ENCODE assay signal across 29 mouse cellular contexts in the genomic region with DNA sequence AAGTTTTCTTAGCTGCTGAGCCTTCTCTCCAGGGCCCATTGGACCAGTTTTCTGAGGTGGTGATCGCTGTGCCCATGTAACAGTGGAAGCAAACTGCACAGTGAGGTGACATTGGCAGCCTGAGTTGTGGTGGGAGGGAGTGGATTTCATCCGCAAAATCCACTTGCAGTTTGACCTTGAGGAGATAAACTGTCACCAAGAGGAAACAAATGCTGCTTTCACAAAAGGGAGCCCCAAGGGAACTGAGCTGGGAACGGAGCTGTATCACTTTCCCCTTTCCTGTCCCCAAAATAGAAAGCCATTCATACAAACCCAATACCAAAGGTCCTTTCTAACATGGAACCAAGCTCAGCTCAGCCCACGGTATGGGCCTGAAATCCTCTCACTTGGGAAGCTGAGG. TPM values are rescaled to one million over a fixed set of nuclear protein-coding genes. Genes with fewer than 3 reads are reported as not detected.
DNase-seq lines count a peak whose midpoint lies in the region; ATAC-seq lines count a peak whose summit lies in the region.
"Had no signal": no experiment of that assay in that cellular context is flagged by ENCODE, and none has a peak within 500 bp of the region (broad histone marks: within the 10 kb centered on the region; RNA-seq: fewer than 3 reads in every experiment).

No protein-coding gene starts in this region.

- no peak for ATAC-seq in liver, embryonic 13.5 days (ENCODE audit: low read depth)
- ATAC-seq in liver, embryonic 11.5 days (replicated peaks; ENCODE audit: low FRiP score), result no peak
- ATAC-seq: forebrain, embryonic 15.5 days; hindbrain, postnatal 0 days; inflammation-experienced regulatory T-cells, adult 6 months; intestine, embryonic 16.5 days; Patski had no signal

- no peaks in the 10 kb centered on the region for H3K36me3 ChIP-seq in liver, embryonic 13.5 days
- H3K36me3 ChIP-seq in liver, embryonic 11.5 days (ENCODE audit: control insufficient read depth, insufficient read depth, low read length), result no peaks in the 10 kb centered on the region
- H3K36me3 ChIP-seq: embryonic facial prominence, embryonic 10.5 days; embryonic facial prominence, embryonic 13.5 days; forebrain, embryonic 12.5 days; forebrain, embryonic 15.5 days; G1E; heart, embryonic 12.5 days; heart, embryonic 15.5 days had no signal

- peak overlapping the region; percentile 50 for H3K27ac ChIP-seq in liver, embryonic 13.5 days
- H3K27ac ChIP-seq in liver, embryonic 11.5 days (ENCODE audit: low read depth, low read length), result no peak overlapping the region; the same call in 1 of the 2 replicates
- H3K27ac ChIP-seq: embryonic facial prominence, embryonic 10.5 days; embryonic facial prominence, embryonic 13.5 days; forebrain, embryonic 12.5 days; forebrain, embryonic 15.5 days; heart, embryonic 15.5 days; hindbrain, embryonic 14.5 days; hindbrain, postnatal 0 days had no signal

- WGBS in liver, embryonic 13.5 days (ENCODE audit: insufficient replicate concordance), result 49% methylated on average over 4 of the region's 4 CpGs
- 54% methylated on average over 4 of the region's 4 CpGs for WGBS in liver, embryonic 11.5 days

- peaks cover 25% of the 10 kb centered on the region for H3K4me1 ChIP-seq in liver, embryonic 13.5 days (replicated peaks)
- H3K4me1 ChIP-seq in liver, embryonic 11.5 days (replicated peaks; ENCODE audit: control insufficient read depth, insufficient read depth, low read length), result peaks cover 7% of the 10 kb centered on the region

- no peaks in the 10 kb centered on the region for H3K27me3 ChIP-seq in liver, embryonic 13.5 days
- H3K27me3 ChIP-seq in liver, embryonic 11.5 days (replicated peaks; ENCODE audit: control insufficient read depth, insufficient read depth, low read length), result no peaks in the 10 kb centered on the region
- H3K27me3 ChIP-seq: CH12.LX; embryonic facial prominence, embryonic 13.5 days; forebrain, embryonic 12.5 days; forebrain, embryonic 15.5 days; heart, embryonic 12.5 days; heart, embryonic 15.5 days; Patski had no signal

- no peaks in the 10 kb centered on the region for H3K9me3 ChIP-seq in liver, embryonic 13.5 days (replicated peaks)
- H3K9me3 ChIP-seq in liver, embryonic 11.5 days (ENCODE audit: control insufficient read depth, low read length), result no peaks in the 10 kb centered on the region
- H3K9me3 ChIP-seq: embryonic facial prominence, embryonic 10.5 days; embryonic facial prominence, embryonic 13.5 days; forebrain, embryonic 12.5 days; forebrain, embryonic 15.5 days; G1E; heart, embryonic 12.5 days; heart, embryonic 15.5 days had no signal

- H3K4me2 ChIP-seq in liver, embryonic 13.5 days, result no peak overlapping the region
- H3K4me2 ChIP-seq in liver, embryonic 11.5 days, result no peak overlapping the region
- H3K4me2 ChIP-seq: embryonic facial prominence, embryonic 13.5 days; forebrain, embryonic 12.5 days; forebrain, embryonic 15.5 days; heart, embryonic 12.5 days; heart, embryonic 15.5 days; hindbrain, embryonic 14.5 days had no signal

- 0 out of 2 replicates have a peak overlapping the region, but pooled peaks have one; percentile 4 for H3K9ac ChIP-seq in liver, embryonic 13.5 days
- no peak overlapping the region for H3K9ac ChIP-seq in liver, embryonic 11.5 days (ENCODE audit: low read depth, low read length)
- H3K9ac ChIP-seq: embryonic facial prominence, embryonic 13.5 days; forebrain, embryonic 12.5 days; forebrain, embryonic 15.5 days; heart, embryonic 12.5 days; heart, embryonic 15.5 days; hindbrain, embryonic 14.5 days had no signal

- no peak overlapping the region for H3K4me3 ChIP-seq in liver, embryonic 13.5 days (replicated peaks)
- no peak overlapping the region for H3K4me3 ChIP-seq in liver, embryonic 11.5 days (ENCODE audit: low read depth, low read length)
- H3K4me3 ChIP-seq: embryonic facial prominence, embryonic 10.5 days; embryonic facial prominence, embryonic 13.5 days; erythroblast, embryonic 14.5 days; forebrain, embryonic 12.5 days; forebrain, embryonic 15.5 days; heart, embryonic 12.5 days; heart, embryonic 15.5 days had no signal

- peak; percentile 36 to 62 for DNase-seq in adrenal gland, adult (ENCODE audit: inconsistent age in 2 of 2, low spot score in 1 of 2)
- no peak for DNase-seq in adrenal gland, postnatal 4 days (ENCODE audit: low spot score in 2 of 2)
- peak; percentile 25 for DNase-seq in adrenal gland, postnatal 14 days
- DNase-seq in adrenal gland, adult 8-10 months, result no peak
- DNase-seq in liver, embryonic 13.5 days, result no peak
- DNase-seq in liver, embryonic 11.5 days (ENCODE audit: low spot score), result no peak
- DNase-seq in 416B (ENCODE audit: low read depth), result peak; percentile 49
- DNase-seq: cerebellum, adult 11-12 months; cerebellum, adult 8-10 months; cerebellum, postnatal 10 days; cerebellum, postnatal 36 days; embryo, embryonic 11 days; gastrocnemius, postnatal 25 days; heart, postnatal 10 days; heart, postnatal 36 days had no signal

RNA-seq across cellular contexts. Expression of a gene that starts 27.6 kb away (rescaled TPM):
- 100 to 1,000 TPM; 133 to 136 TPM for total RNA-seq in adrenal gland, postnatal 4 days (2021)
- 79.8 and 92.0 TPM in 2 replicates for total RNA-seq in adrenal gland, postnatal 14 days (2021)
- 10 to 100 TPM; 87.2 to 97.9 (median 91.9) TPM for total RNA-seq in adrenal gland, adult 8-10 months (2022)
- 25.0 and 37.2 TPM in 2 replicates for polyA plus RNA-seq in liver, embryonic 13.5 days (2015; fragmentation: Nextera tagmentation; extraction: Ambion mirVana)
- polyA plus RNA-seq in liver, embryonic 11.5 days (2014; fragmentation: Nextera tagmentation; extraction: Ambion mirVana), result 111 and 113 TPM in 2 replicates

RNA-seq across cellular contexts. Expression of a gene that starts 35.1 kb away (rescaled TPM):
- total RNA-seq in adrenal gland, postnatal 4 days (2021), result 10 to 100 TPM; 46.1 to 50.4 TPM
- total RNA-seq in adrenal gland, postnatal 14 days (2021), result 32.7 and 39.0 TPM in 2 replicates
- total RNA-seq in adrenal gland, adult 8-10 months (2022), result 10 to 100 TPM; 31.3 to 42.8 (median 36.3) TPM
- polyA plus RNA-seq in liver, embryonic 13.5 days (2015; fragmentation: Nextera tagmentation; extraction: Ambion mirVana), result 32.1 and 35.9 TPM in 2 replicates
- 76.7 and 78.0 TPM in 2 replicates for polyA plus RNA-seq in liver, embryonic 11.5 days (2014; fragmentation: Nextera tagmentation; extraction: Ambion mirVana)

RNA-seq across cellular contexts. Expression of a gene that starts 37.7 kb away (rescaled TPM):
- 1 to 10 TPM; 7.7 to 7.8 TPM for total RNA-seq in adrenal gland, postnatal 4 days (2021)
- 5.0 and 7.9 TPM in 2 replicates for total RNA-seq in adrenal gland, postnatal 14 days (2021)
- 10 to 100 TPM in 3 of 4 experiments, 1 to 10 TPM in 1; 9.3 to 21.5 (median 15.3) TPM for total RNA-seq in adrenal gland, adult 8-10 months (2022)
- polyA plus RNA-seq in liver, embryonic 13.5 days (2015; fragmentation: Nextera tagmentation; extraction: Ambion mirVana), result 0.48 and 0.60 TPM in 2 replicates
- 2.2 and 2.8 TPM in 2 replicates for polyA plus RNA-seq in liver, embryonic 11.5 days (2014; fragmentation: Nextera tagmentation; extraction: Ambion mirVana)
- polyA plus RNA-seq: erythroblast, embryonic 14.5 days; inflammation-experienced regulatory T-cells, adult 6 months had no signal

RNA-seq across cellular contexts. Expression of a gene that starts 53.0 kb away (rescaled TPM):
- total RNA-seq in adrenal gland, postnatal 4 days (2021), result 10 to 100 TPM; 30.9 to 34.5 TPM
- total RNA-seq in adrenal gland, postnatal 14 days (2021), result 21.7 and 28.3 TPM in 2 replicates
- total RNA-seq in adrenal gland, adult 8-10 months (2022), result 10 to 100 TPM; 23.4 to 55.4 (median 39.0) TPM
- 3.2 and 4.2 TPM in 2 replicates for polyA plus RNA-seq in liver, embryonic 13.5 days (2015; fragmentation: Nextera tagmentation; extraction: Ambion mirVana)
- polyA plus RNA-seq in liver, embryonic 11.5 days (2014; fragmentation: Nextera tagmentation; extraction: Ambion mirVana), result 6.0 and 6.6 TPM in 2 replicates

Comparison
In these comparisons a context has a peak if more than half of its experiments do, and no peak if none do; other contexts are left out.
1. DNase-seq: peak in adrenal gland, adult (2 of 2), adrenal gland, postnatal 14 days (single experiment) and 416B (single experiment); none in adrenal gland, postnatal 4 days (0 of 2), adrenal gland, adult 8-10 months (single experiment), liver, embryonic 13.5 days (single experiment) and liver, embryonic 11.5 days (single experiment).